Mouse (Mus musculus): Measurements from ENCODE around the gene Cactin.

Gene Cactin

GRCm38 (mm10) chr10:81319330-81319699 is 1.6 kb upstream of the Cactin start:
- DNase-seq (ENCODE audit: low read depth), result peak; percentile 60

- DNase-seq (ENCODE audit: low read depth), result peak; percentile 100
Observed at GRCm38 (mm10) chr10:81319741-81320549, 958 bp upstream of the Cactin start.

GRCm38 (mm10) chr10:81321436-81321835 is 533 bp downstream of the Cactin start:
- peak; percentile 50 for DNase-seq (ENCODE audit: low read depth)

GRCm38 (mm10) chr10:81322444-81322843 is 1.5 kb downstream of the Cactin start:
- no peak for DNase-seq (ENCODE audit: low read depth)

- DNase-seq (ENCODE audit: low read depth), result no peak
Observed at GRCm38 (mm10) chr10:81323141-81323775, 2.4 kb downstream of the Cactin start.

GRCm38 (mm10) chr10:81323791-81324530 is 3.1 kb downstream of the Cactin start:
- DNase-seq (ENCODE audit: low read depth), result no peak

GRCm38 (mm10) chr10:81325176-81325575 is 4.3 kb downstream of the Cactin start:
- no peak for DNase-seq (ENCODE audit: low read depth)

GRCm38 (mm10) chr10:81325781-81326180 is 4.9 kb downstream of the Cactin start:
- DNase-seq (ENCODE audit: low read depth), result no peak

- no peak for DNase-seq (ENCODE audit: low read depth)
Observed at GRCm38 (mm10) chr10:81326858-81327257, 6.0 kb downstream of the Cactin start.

- no peak for DNase-seq (ENCODE audit: low read depth)
Observed at GRCm38 (mm10) chr10:81327959-81328358, 7.1 kb downstream of the Cactin start.

GRCm38 (mm10) chr10:81328386-81328785 is 7.5 kb downstream of the Cactin start, which contains the start of gene Tbxa2r:
Gene Tbxa2r, plus strand, starts transcription at chr10:81328731.
- DNase-seq (ENCODE audit: low read depth), result no peak

- DNase-seq (ENCODE audit: low read depth), result peak; percentile 95
Observed at GRCm38 (mm10) chr10:81329194-81329975, 8.5 kb downstream of the Cactin start.

- peak; percentile 77 for DNase-seq (ENCODE audit: low read depth)
Observed at GRCm38 (mm10) chr10:81330007-81330406, 9.1 kb downstream of the Cactin start.

- DNase-seq (ENCODE audit: low read depth), result no peak
Observed at GRCm38 (mm10) chr10:81332277-81332676, 11.4 kb downstream of the Cactin start.

- no peak for DNase-seq (ENCODE audit: low read depth)
Observed at GRCm38 (mm10) chr10:81334324-81334723, 13.4 kb downstream of the Cactin start.

- DNase-seq (ENCODE audit: low read depth), result peak; percentile 85
Observed at GRCm38 (mm10) chr10:81335393-81336340, 14.8 kb downstream of the Cactin start.

GRCm38 (mm10) chr10:81336558-81336957 is 15.7 kb downstream of the Cactin start:
- DNase-seq (ENCODE audit: low read depth), result no peak

GRCm38 (mm10) chr10:81340551-81341332 is 19.8 kb downstream of the Cactin start:
- no peak for DNase-seq (ENCODE audit: low read depth)

- peak; percentile 85 for DNase-seq (ENCODE audit: low read depth)
Observed at GRCm38 (mm10) chr10:81341333-81341949, 20.5 kb downstream of the Cactin start.

Data from NIH3T3 (cell line).